In the genomic region with DNA sequence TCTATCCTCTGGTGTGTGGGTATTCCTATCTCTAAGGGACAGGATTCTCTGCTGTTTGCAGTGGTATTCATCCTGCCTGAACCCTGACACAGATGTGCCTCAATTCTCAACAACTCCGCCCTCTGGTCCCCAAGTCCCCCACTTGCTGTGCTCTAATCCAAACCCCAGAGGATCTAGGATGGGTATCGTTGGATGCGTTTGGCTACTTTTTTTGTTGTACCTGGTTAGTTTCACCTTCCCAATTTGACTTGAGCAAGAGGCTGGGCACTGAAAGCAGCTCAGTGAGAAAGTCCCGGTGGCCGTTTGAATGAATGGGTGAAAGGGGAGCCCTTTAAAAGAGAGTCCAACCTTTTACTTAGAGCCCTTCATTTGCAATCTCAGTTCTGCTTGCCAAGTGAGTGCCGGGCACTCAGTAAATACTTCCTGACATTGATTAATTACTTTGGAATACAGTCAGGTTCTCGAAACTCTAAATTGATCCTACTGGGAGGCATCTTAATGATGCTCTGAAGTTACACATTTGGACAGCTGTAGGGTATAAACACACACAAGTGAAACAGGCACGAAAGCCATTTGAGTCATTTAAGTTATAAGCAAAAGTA, we compare ENCODE assay signal across 12 mouse cellular contexts. TPM values are rescaled to one million over a fixed set of nuclear protein-coding genes. Genes with fewer than 3 reads are reported as not detected.
A peak's percentile ranks its signal among the peaks of the same experiment; 100 is the strongest.
DNase-seq lines count a peak whose midpoint lies in the region; ATAC-seq lines count a peak whose summit lies in the region.
"Had no signal": no experiment of that assay in that cellular context is flagged by ENCODE, and none has a peak within 500 bp of the region (broad histone marks: within the 10 kb centered on the region; RNA-seq: fewer than 3 reads in every experiment).

No protein-coding gene starts in this region.

- peaks cover 74% of the 10 kb centered on the region for H3K4me1 ChIP-seq in liver, embryonic 12.5 days
- H3K4me1 ChIP-seq in liver, embryonic 13.5 days (replicated peaks) = peaks cover 76% of the 10 kb centered on the region
- H3K4me1 ChIP-seq in neural tube, embryonic 15.5 days = peaks cover 30% of the 10 kb centered on the region
- H3K4me1 ChIP-seq in forebrain, embryonic 10.5 days = peaks cover 53% of the 10 kb centered on the region

- DNase-seq in liver = no peak
- peak; percentile 75 for DNase-seq in fat pad, adult 2 months (ENCODE audit: extremely low read depth, low read depth, low spot score)
- DNase-seq in liver, embryonic 13.5 days = no peak
- DNase-seq in forebrain, embryonic 10.5 days (ENCODE audit: extremely low spot score, low spot score) = no peak
- no peak for DNase-seq in gastrocnemius, postnatal 25 days
- DNase-seq: cerebellum, adult 2 months; retina, postnatal 1 day; spleen, adult 18-20 months had no signal

- H3K27ac ChIP-seq in liver, embryonic 12.5 days = peak overlapping the region; percentile 31; the same call in 1 of the 2 replicates
- peak overlapping the region; percentile 53 for H3K27ac ChIP-seq in liver, embryonic 13.5 days
- peak overlapping the region; percentile 56 for H3K27ac ChIP-seq in neural tube, embryonic 15.5 days (replicated peaks)
- no peak overlapping the region for H3K27ac ChIP-seq in forebrain, embryonic 10.5 days
- H3K27ac ChIP-seq: kidney, postnatal 0 days had no signal

- H3K9me3 ChIP-seq in liver, embryonic 12.5 days (replicated peaks) = 0 out of 2 replicates have a peak, but pooled peaks cover 2% of the 10 kb centered on the region
- no peaks in the 10 kb centered on the region for H3K9me3 ChIP-seq in liver, embryonic 13.5 days (replicated peaks)
- H3K9me3 ChIP-seq in neural tube, embryonic 15.5 days (replicated peaks) = no peaks in the 10 kb centered on the region
- peaks cover 4% of the 10 kb centered on the region; the same call in 1 of the 2 replicates for H3K9me3 ChIP-seq in forebrain, embryonic 10.5 days
- H3K9me3 ChIP-seq: liver, embryonic 15.5 days had no signal

- H3K4me3 ChIP-seq in liver, embryonic 12.5 days = no peak overlapping the region
- no peak overlapping the region for H3K4me3 ChIP-seq in liver, embryonic 13.5 days (replicated peaks)
- no peak overlapping the region for H3K4me3 ChIP-seq in neural tube, embryonic 15.5 days (replicated peaks)
- no peak overlapping the region for H3K4me3 ChIP-seq in forebrain, embryonic 10.5 days
- H3K4me3 ChIP-seq: liver, embryonic 15.5 days had no signal

- H3K9ac ChIP-seq in liver, embryonic 12.5 days = no peak overlapping the region
- 0 out of 2 replicates have a peak overlapping the region, but pooled peaks have one; percentile 44 for H3K9ac ChIP-seq in liver, embryonic 13.5 days
- no peak overlapping the region for H3K9ac ChIP-seq in neural tube, embryonic 15.5 days (replicated peaks)
- H3K9ac ChIP-seq: liver, embryonic 15.5 days had no signal

- H3K27me3 ChIP-seq in liver, embryonic 12.5 days (replicated peaks) = no peaks in the 10 kb centered on the region
- no peaks in the 10 kb centered on the region for H3K27me3 ChIP-seq in liver, embryonic 13.5 days
- no peaks in the 10 kb centered on the region for H3K27me3 ChIP-seq in neural tube, embryonic 15.5 days (replicated peaks)
- H3K27me3 ChIP-seq in forebrain, embryonic 10.5 days (ENCODE audit: poor library complexity, severe bottlenecking) = no peaks in the 10 kb centered on the region
- H3K27me3 ChIP-seq: liver, embryonic 15.5 days had no signal

- H3K4me2 ChIP-seq in liver, embryonic 12.5 days = no peak overlapping the region
- H3K4me2 ChIP-seq in liver, embryonic 13.5 days = no peak overlapping the region
- peak overlapping the region; percentile 23; the same call in 1 of the 2 replicates for H3K4me2 ChIP-seq in neural tube, embryonic 15.5 days
- H3K4me2 ChIP-seq: liver, embryonic 15.5 days had no signal

- peaks cover 11% of the 10 kb centered on the region; the same call in 1 of the 2 replicates for H3K36me3 ChIP-seq in liver, embryonic 12.5 days
- H3K36me3 ChIP-seq in liver, embryonic 13.5 days = 0 out of 2 replicates have a peak, but pooled peaks cover 2% of the 10 kb centered on the region
- no peaks in the 10 kb centered on the region for H3K36me3 ChIP-seq in neural tube, embryonic 15.5 days
- H3K36me3 ChIP-seq in forebrain, embryonic 10.5 days (replicated peaks) = no peaks in the 10 kb centered on the region
- H3K36me3 ChIP-seq: liver, embryonic 15.5 days had no signal

- 68% methylated on average over 8 of the region's 8 CpGs for WGBS in liver, embryonic 12.5 days (ENCODE audit: insufficient replicate concordance)
- WGBS in liver, embryonic 13.5 days (ENCODE audit: insufficient replicate concordance) = 71% methylated on average over 8 of the region's 8 CpGs
- 29% methylated on average over 8 of the region's 8 CpGs for WGBS in neural tube, embryonic 15.5 days
- 53% methylated on average over 8 of the region's 8 CpGs for WGBS in forebrain, embryonic 10.5 days

- no peak for ATAC-seq in liver, embryonic 12.5 days
- no peak for ATAC-seq in liver, embryonic 13.5 days (ENCODE audit: low read depth)
- ATAC-seq in neural tube, embryonic 15.5 days (ENCODE audit: low FRiP score) = peak; percentile 41; the same call in 1 of the 2 replicates

RNA-seq across cellular contexts. Expression of gene Rab8b, which starts 32.1 kb away (rescaled TPM):
- 39.4 and 42.2 TPM in 2 replicates for polyA plus RNA-seq in liver, embryonic 12.5 days (2016; fragmentation: Nextera tagmentation; extraction: Ambion mirVana)
- 30.9 and 38.0 TPM in 2 replicates for polyA plus RNA-seq in liver, embryonic 13.5 days (2015; fragmentation: Nextera tagmentation; extraction: Ambion mirVana)
- 30.8 and 32.1 TPM in 2 replicates for polyA plus RNA-seq in neural tube, embryonic 15.5 days (2015; fragmentation: Nextera tagmentation; extraction: Ambion mirVana)
- 33.4 and 34.0 TPM in 2 replicates for polyA plus RNA-seq in forebrain, embryonic 10.5 days (2016; fragmentation: Nextera tagmentation; extraction: Ambion mirVana)
- total RNA-seq in gastrocnemius, postnatal 25 days (2021) = 1 to 10 TPM; 5.0 to 6.1 TPM

RNA-seq across cellular contexts. Expression of gene Aph1c, which starts 52.9 kb away (rescaled TPM):
- 0.87 and 1.3 TPM in 2 replicates for polyA plus RNA-seq in liver, embryonic 12.5 days (2016; fragmentation: Nextera tagmentation; extraction: Ambion mirVana)
- polyA plus RNA-seq in liver, embryonic 13.5 days (2015; fragmentation: Nextera tagmentation; extraction: Ambion mirVana) = 1.1 and 1.2 TPM in 2 replicates
- 4.3 and 4.7 TPM in 2 replicates for polyA plus RNA-seq in neural tube, embryonic 15.5 days (2015; fragmentation: Nextera tagmentation; extraction: Ambion mirVana)
- polyA plus RNA-seq in forebrain, embryonic 10.5 days (2016; fragmentation: Nextera tagmentation; extraction: Ambion mirVana) = 1.00 and 1.5 TPM in 2 replicates
- 1 to 10 TPM in 1 of 2 experiments, under 1 TPM in 1; 0.54 to 1.3 TPM for total RNA-seq in gastrocnemius, postnatal 25 days (2021)

RNA-seq across cellular contexts. Expression of gene Rps27l, which starts 58.5 kb away (rescaled TPM):
- polyA plus RNA-seq in liver, embryonic 12.5 days (2016; fragmentation: Nextera tagmentation; extraction: Ambion mirVana) = 702 and 744 TPM in 2 replicates
- 702 and 803 TPM in 2 replicates for polyA plus RNA-seq in liver, embryonic 13.5 days (2015; fragmentation: Nextera tagmentation; extraction: Ambion mirVana)
- polyA plus RNA-seq in neural tube, embryonic 15.5 days (2015; fragmentation: Nextera tagmentation; extraction: Ambion mirVana) = 234 and 310 TPM in 2 replicates
- polyA plus RNA-seq in forebrain, embryonic 10.5 days (2016; fragmentation: Nextera tagmentation; extraction: Ambion mirVana) = 818 and 845 TPM in 2 replicates
- total RNA-seq in gastrocnemius, postnatal 25 days (2021) = 100 to 1,000 TPM; 198 to 200 TPM
